Mouse (Mus musculus) T-helper 1 cell (primary cell): ENCODE results near the gene Smarcc2.

Experiments
- in situ Hi-C: fragments of 300-600 bp; cut with MboI, MseI; formaldehyde crosslinking; loops from one replicate; pipeline ENCODE4 v1.15.1; 2025; ENCODE audit warnings: high pct_unique_total_duplicates

The Smarcc2 gene

GRCm38 (mm10) chr10:128511761-128512160, 52.7 kb downstream of the Smarcc2 start:
- in situ Hi-C loops = no loop called here

DNA sequence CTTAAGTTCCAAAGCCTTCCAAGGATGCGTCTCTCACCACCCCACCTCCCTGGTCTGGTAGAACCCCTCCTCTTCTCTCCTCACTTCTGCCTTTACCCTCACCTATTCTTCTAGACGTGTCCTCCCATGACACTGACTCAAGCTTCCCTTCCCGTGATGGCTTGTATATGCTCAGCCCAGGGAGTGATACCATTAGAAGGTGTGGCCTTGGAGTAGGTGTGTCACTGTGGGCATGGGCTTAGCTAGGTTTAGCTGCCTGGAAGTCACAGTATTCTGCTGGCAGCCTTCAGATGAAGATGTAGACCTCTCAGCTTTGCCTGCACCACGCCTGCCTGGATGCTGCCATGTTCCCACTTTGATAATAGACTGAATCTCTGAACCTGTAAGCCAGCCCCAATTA, 56.0 kb downstream of the Smarcc2 start:
- in situ Hi-C loops = no loop called here

GRCm38 (mm10) chr10:128516029-128516428, 57.0 kb downstream of the Smarcc2 start:
- in situ Hi-C loops = no loop called here

- in situ Hi-C loops = no loop called here
Measured at GRCm38 (mm10) chr10:128516677-128517076, 57.6 kb downstream of the Smarcc2 start.

DNA sequence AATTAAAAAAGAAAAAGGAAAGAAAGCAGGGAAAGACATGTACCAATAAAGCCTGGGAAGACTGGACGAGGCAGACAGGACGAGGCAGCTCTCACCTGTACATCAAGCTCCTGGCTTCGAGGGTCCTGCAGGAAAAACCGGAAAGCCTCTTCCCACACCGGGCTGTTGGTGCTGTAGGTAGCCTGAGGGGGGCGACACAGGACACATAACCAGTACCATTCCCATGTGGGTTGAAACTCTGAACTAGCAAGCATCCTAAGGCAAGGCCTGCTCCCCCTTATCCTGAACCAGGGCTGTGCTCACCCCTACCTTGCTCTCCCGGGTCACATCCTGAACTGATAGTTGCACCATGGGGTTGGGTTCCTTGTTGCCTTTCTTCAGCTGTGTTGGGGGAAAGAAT, 59.8 kb downstream of the Smarcc2 start:
- in situ Hi-C loops = no loop called here

DNA sequence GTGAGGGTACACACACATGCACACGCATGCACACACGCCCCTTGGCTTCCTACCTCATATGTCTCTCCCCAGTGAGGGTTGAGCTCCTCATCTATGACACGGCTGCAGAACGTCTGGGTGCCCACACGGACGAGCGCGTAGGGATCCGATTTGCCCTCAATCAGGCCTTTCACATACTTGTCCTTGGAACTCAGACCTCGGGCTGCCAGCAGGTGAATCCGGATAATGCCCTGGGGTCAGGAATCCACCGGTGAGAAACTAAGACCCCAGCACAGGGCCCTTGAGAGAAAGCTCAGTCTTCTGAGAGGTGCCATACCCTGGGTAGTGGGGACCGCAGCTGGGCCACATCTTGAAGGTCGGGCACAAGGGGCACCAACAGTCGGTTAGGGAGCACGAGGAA, 61.5 kb downstream of the Smarcc2 start:
- in situ Hi-C loops = no loop called here

DNA sequence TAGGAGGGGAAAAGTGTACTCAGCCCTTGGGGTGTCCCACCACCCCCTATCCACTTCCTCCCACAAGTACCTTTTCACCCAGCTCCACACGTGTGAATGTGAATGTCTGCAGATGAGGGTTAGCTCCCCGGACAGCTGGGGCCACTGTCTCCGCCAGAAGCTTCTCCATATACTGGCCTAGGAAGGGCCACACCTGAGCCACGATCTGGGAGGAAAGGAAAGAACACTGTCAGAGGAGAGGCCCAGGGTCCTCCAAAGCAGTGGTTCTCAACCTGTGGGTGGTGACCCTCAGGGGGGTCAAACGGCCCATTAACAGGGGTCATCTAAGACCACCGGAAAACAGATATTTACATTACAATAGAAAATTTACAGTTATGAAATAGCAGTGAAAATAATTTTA, 63.3 kb downstream of the Smarcc2 start:
- in situ Hi-C loops = no loop called here

- in situ Hi-C loops = no loop called here
Measured at GRCm38 (mm10) chr10:128524111-128524731, 65.2 kb downstream of the Smarcc2 start.

- in situ Hi-C loops = no loop called here
Measured at GRCm38 (mm10) chr10:128524732-128525662, 65.9 kb downstream of the Smarcc2 start.

GRCm38 (mm10) chr10:128525671-128526308, 66.7 kb downstream of the Smarcc2 start, which contains the start of gene Esyt1:
Gene Esyt1 (minus strand): TSS chr10:128525871.
- in situ Hi-C loops = no loop called here

- in situ Hi-C loops = no loop called here
Measured at GRCm38 (mm10) chr10:128526366-128527356, 67.6 kb downstream of the Smarcc2 start.

GRCm38 (mm10) chr10:128535206-128535605, 76.2 kb downstream of the Smarcc2 start:
- in situ Hi-C loops = no loop called here

GRCm38 (mm10) chr10:128535624-128536265, 76.7 kb downstream of the Smarcc2 start:
- in situ Hi-C loops = no loop called here

GRCm38 (mm10) chr10:128536266-128536940, 77.4 kb downstream of the Smarcc2 start:
- in situ Hi-C loops = no loop called here

- in situ Hi-C loops = no loop called here
Measured at GRCm38 (mm10) chr10:128538340-128538870, 79.4 kb downstream of the Smarcc2 start.
